Mouse (Mus musculus) T-helper 1 cell (primary cell): ENCODE measurements around the gene Bbs7.

Experiments used
- in situ Hi-C: fragments of 300-600 bp; cut with MboI, MseI; formaldehyde crosslinking; loops from one replicate; pipeline ENCODE4 v1.15.1; 2025; ENCODE audit warnings: high pct_unique_total_duplicates

Bbs7 gene

GRCm38 (mm10) chr3:36552406-36553047 lies 60.8 kb downstream of the Bbs7 start, which contains the start of gene Exosc9:
Gene Exosc9, plus strand, starts transcription at chr3:36552606.
- in situ Hi-C loops: loop anchor here (10.0 to 25.0 kb wide), 2 partner anchors 1132 to 1235 kb away; no protein-coding TSS in a partner anchor

DNA sequence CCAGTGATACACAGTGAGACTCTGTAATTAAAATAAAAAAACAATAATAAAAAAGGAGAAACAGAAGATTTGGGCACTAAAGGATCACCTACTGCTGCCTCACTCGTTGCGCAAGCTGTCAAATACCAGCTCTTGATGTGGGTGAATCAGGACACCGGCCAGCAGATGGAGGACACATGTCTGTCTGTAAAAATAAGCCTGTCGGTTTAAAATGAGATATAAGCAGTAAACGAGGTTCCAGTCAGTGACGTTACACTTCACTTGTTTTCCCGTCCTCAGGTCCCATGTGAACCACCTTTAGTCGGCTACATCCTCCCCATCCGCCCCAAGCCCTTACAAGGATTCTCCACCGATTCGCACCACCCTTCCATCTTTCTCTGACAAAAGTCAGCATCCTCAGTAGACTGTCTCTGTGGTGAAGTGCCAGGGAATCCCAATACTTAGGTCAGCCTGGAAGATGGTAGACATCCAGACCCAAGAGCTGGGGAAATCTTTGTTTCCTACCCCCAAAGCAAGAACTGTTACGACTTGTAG lies 61.4 kb downstream of the Bbs7 start:
- in situ Hi-C loops: loop anchor here (10.0 to 25.0 kb wide), 2 partner anchors 1133 to 1235 kb away; no protein-coding TSS in a partner anchor

GRCm38 (mm10) chr3:36551343-36551742 lies 61.9 kb downstream of the Bbs7 start:
- in situ Hi-C loops: loop anchor here (10.0 to 25.0 kb wide), 2 partner anchors 1133 to 1236 kb away; no protein-coding TSS in a partner anchor

DNA sequence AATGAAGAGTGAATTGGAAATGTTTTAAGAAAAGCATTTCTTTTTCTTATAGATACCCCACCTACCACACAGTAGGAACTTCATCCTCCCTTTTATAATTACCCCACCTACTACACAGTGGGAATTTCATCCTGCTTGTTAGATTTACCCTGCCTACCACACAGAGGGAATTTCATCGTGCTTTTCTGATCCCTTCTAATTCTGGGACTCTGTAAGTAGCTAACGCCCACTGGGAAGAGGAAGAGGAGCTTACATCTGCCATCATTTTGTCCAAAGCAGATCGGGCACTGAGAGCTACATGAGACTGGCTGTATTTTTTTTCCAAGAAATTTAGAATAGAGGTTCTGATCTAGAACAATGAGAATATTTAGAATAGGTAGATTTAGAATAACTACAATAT lies 68.3 kb downstream of the Bbs7 start:
- in situ Hi-C loops: no loop called here

DNA sequence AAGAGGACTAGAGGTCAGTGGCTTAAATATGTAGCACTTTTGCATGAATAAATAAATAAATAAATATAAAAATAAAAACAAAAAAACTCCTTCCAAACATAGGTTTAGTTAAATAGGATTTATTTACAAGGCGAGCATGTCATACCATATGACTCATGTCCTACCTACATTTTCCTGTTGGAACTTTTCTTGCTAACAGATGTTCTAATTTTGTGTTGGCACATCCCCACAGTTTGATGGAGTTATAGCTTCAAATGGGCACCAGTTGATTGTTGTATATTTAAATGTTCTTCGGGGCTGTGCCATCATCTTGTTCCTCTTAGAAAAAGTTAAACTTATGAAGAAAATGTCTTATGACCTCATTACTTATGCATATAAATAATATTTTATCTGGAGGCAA lies 71.9 kb downstream of the Bbs7 start:
- in situ Hi-C loops: no loop called here

GRCm38 (mm10) chr3:36540756-36541155 lies 72.5 kb downstream of the Bbs7 start:
- in situ Hi-C loops: no loop called here

DNA sequence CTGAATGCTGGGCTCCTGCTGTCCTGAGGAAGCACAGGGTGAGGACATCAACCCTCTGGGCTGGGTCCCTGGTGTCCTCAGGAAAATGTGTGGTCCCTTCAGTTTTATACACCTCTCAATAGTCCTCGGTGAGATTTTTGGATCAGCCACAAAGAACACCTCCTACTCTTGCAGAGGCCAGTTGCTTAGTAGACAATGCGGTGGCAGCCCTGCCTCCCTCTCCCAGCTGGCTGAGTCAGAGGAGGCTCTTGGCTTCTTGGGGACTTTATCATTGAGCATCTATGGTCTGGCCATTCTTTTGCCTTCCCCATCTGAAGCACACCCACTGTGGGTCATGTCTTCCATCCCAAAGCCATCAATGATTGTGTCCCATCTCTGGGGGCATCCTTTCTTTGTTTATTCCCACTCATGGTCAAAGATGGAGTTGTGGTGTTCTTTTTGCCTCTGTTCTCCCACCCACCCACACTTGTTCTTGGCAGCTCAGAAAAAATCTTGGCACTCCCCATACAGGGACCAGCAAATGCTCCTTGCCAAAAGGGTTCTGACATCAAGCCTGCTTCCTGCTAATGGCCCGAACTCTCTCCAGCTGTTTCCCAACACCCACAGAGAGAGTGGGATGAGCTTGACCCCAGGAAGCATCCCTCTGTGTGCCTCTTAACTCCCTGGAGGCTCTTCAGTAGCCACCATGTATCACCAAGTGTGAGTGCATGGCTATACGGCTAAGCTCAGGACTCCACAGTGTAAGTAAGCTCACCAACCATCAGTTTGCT lies 75.4 kb downstream of the Bbs7 start:
- in situ Hi-C loops: loop anchor here (10.0 kb wide), 1 partner anchor 1213 kb away; no protein-coding TSS in a partner anchor

- in situ Hi-C loops: loop anchor here (10.0 kb wide), 1 partner anchor 1211 kb away; no protein-coding TSS in a partner anchor
Observed at GRCm38 (mm10) chr3:36536041-36536440, 77.2 kb downstream of the Bbs7 start.

- in situ Hi-C loops: loop anchor here (10.0 kb wide), 1 partner anchor 1208 kb away; no protein-coding TSS in a partner anchor
Observed at GRCm38 (mm10) chr3:36533201-36533672, 80.0 kb downstream of the Bbs7 start.

GRCm38 (mm10) chr3:36532738-36533137 lies 80.5 kb downstream of the Bbs7 start:
- in situ Hi-C loops: loop anchor here (10.0 kb wide), 1 partner anchor 1208 kb away; no protein-coding TSS in a partner anchor

GRCm38 (mm10) chr3:36531979-36532542 lies 81.2 kb downstream of the Bbs7 start:
- in situ Hi-C loops: loop anchor here (10.0 kb wide), 1 partner anchor 1207 kb away; no protein-coding TSS in a partner anchor

- in situ Hi-C loops: loop anchor here (10.0 kb wide), 1 partner anchor 1206 kb away; no protein-coding TSS in a partner anchor
Observed at GRCm38 (mm10) chr3:36531242-36531641, 82.0 kb downstream of the Bbs7 start.

- in situ Hi-C loops: loop anchor here (10.0 kb wide), 1 partner anchor 1206 kb away; no protein-coding TSS in a partner anchor
Observed at GRCm38 (mm10) chr3:36530781-36531180, 82.5 kb downstream of the Bbs7 start.

DNA sequence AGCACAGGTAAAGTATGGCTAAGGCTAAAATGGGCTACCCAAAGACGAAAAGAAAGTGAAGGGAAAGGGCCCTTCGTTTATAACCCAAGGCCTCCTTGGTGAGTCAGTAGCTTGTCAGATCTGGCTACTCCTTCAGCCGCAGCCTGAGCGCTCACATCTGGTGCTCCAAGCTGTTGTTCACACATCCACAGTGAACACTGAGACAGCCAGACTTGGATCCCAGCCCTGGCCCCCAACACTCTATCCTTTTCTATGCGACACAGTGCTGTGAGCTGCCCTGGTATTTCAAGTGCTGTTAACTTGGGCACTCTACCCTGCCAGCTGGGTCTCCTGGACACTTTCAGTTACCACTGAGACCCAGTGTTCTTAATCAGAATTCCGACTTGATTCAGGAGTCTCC lies 82.9 kb downstream of the Bbs7 start:
- in situ Hi-C loops: loop anchor here (10.0 kb wide), 1 partner anchor 1206 kb away; no protein-coding TSS in a partner anchor

DNA sequence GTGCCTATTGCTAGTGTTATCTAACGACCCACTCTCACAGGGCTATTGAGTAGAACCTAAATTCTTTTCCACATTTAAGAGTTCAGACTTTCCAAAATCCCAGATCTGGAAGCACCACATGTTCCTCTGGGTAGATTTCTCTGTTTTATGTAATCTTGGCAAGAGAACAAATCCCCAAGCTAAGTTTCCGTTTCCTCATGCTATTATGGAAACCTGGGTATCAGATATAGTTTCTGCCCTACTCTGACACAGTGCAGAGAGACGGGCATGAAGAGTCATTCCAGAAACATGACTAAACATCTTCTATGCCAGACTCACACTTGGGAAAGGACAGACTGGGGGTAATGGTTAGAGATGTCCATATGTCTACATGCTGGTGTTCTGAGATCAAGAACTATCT lies 88.8 kb downstream of the Bbs7 start:
- in situ Hi-C loops: no loop called here
